In genomic region chr11:121543922-121544321, GRCm38 (mm10) we compare ENCODE assay signal across 8 mouse cellular contexts. TPM values are rescaled to one million over a fixed set of nuclear protein-coding genes. Genes with fewer than 3 reads are reported as not detected.
A peak's percentile ranks its signal among the peaks of the same experiment; 100 is the strongest.
DNase-seq lines count a peak whose midpoint lies in the region; ATAC-seq lines count a peak whose summit lies in the region.

No protein-coding gene starts in this region.

- peak; percentile 93 for ATAC-seq in intestine, embryonic 15.5 days
- ATAC-seq in liver, embryonic 12.5 days: no peak

- peak overlapping the region; percentile 13; the same call in 1 of the 2 replicates for H3K4me2 ChIP-seq in intestine, embryonic 15.5 days (replicated peaks)
- H3K4me2 ChIP-seq in liver, embryonic 12.5 days: peak overlapping the region; percentile 53

- H3K27ac ChIP-seq in intestine, embryonic 15.5 days: peak overlapping the region; percentile 74
- H3K27ac ChIP-seq in liver, embryonic 12.5 days: peak overlapping the region; percentile 97

- no peaks in the 10 kb centered on the region for H3K27me3 ChIP-seq in intestine, embryonic 15.5 days (replicated peaks)
- no peaks in the 10 kb centered on the region for H3K27me3 ChIP-seq in liver, embryonic 12.5 days (replicated peaks)

- no peaks in the 10 kb centered on the region for H3K36me3 ChIP-seq in intestine, embryonic 15.5 days
- peaks cover 39% of the 10 kb centered on the region for H3K36me3 ChIP-seq in liver, embryonic 12.5 days

- 58% methylated on average over 9 of the region's 9 CpGs for WGBS in intestine, embryonic 15.5 days
- 82% methylated on average over 9 of the region's 9 CpGs for WGBS in liver, embryonic 12.5 days (ENCODE audit: insufficient replicate concordance)

- no peak overlapping the region for H3K4me3 ChIP-seq in intestine, embryonic 15.5 days (replicated peaks)
- H3K4me3 ChIP-seq in liver, embryonic 12.5 days: peak overlapping the region; percentile 15; the same call in 1 of the 2 replicates

- H3K4me1 ChIP-seq in intestine, embryonic 15.5 days (replicated peaks): peaks cover 28% of the 10 kb centered on the region
- peaks cover 71% of the 10 kb centered on the region for H3K4me1 ChIP-seq in liver, embryonic 12.5 days

- H3K9me3 ChIP-seq in intestine, embryonic 15.5 days: no peaks in the 10 kb centered on the region
- no peaks in the 10 kb centered on the region for H3K9me3 ChIP-seq in liver, embryonic 12.5 days (replicated peaks)

- no peak overlapping the region for H3K9ac ChIP-seq in intestine, embryonic 15.5 days
- peak overlapping the region; percentile 61 for H3K9ac ChIP-seq in liver, embryonic 12.5 days

- DNase-seq in ovary, adult 18-20 months (ENCODE audit: low spot score): peak; percentile 45
- no peak for DNase-seq in ovary, postnatal 14 days (ENCODE audit: low spot score)
- DNase-seq in cerebellum, adult 9-11 months: peak; percentile 92
- DNase-seq in neural tube, embryonic 10.5 days (ENCODE audit: extremely low spot score, low spot score): no peak
- DNase-seq in yolk sac, embryonic 10.5 days (ENCODE audit: low spot score): no peak
- no peak for DNase-seq in T-cell, adult 2 months (ENCODE audit: low spot score)

RNA-seq across cellular contexts. Expression of gene Zfp750, which starts 24.8 kb away (rescaled TPM):
- 0.38 and 0.76 TPM in 2 replicates for polyA plus RNA-seq in intestine, embryonic 15.5 days (2015; fragmentation: Nextera tagmentation; extraction: Ambion mirVana)
- 0.24 and 0.35 TPM in 2 replicates for polyA plus RNA-seq in liver, embryonic 12.5 days (2016; fragmentation: Nextera tagmentation; extraction: Ambion mirVana)

Comparison
In these comparisons a context has a peak if more than half of its experiments do, and no peak if none do; other contexts are left out.
1. DNase-seq: peak in ovary, adult 18-20 months (single experiment) and cerebellum, adult 9-11 months (single experiment); none in ovary, postnatal 14 days (single experiment), neural tube, embryonic 10.5 days (single experiment), yolk sac, embryonic 10.5 days (single experiment) and T-cell, adult 2 months (single experiment).